Mouse (Mus musculus) cerebellum, adult 2 months (tissue): Measurements from ENCODE around the gene Paqr7.

Experiments used
- CTCF ChIP-seq: fragments of 200-500 bp; IDR thresholded peaks from 2 replicates; pipeline ENCODE4 v1.5.1; 2011; ENCODE audit warnings: low read depth, mild to moderate bottlenecking, control low read depth, low read length, moderate library complexity, borderline replicate concordance; ENCODE audit not compliant: insufficient read depth
- POLR2A ChIP-seq: fragments of 200-500 bp; IDR thresholded peaks from 2 replicates; pipeline ENCODE4 v1.6.1; 2011; ENCODE audit warnings: low read length, control low read depth, borderline replicate concordance; ENCODE audit not compliant: insufficient read depth

GRCm38 (mm10) chr4:134457130-134457825 lies 39.2 kb upstream of the Paqr7 start:
- no peak for TF ChIP-seq CTCF
- no peak for TF ChIP-seq POLR2A
